Mouse (Mus musculus): Measurements from ENCODE around the gene Lrrc74a. TPM values are rescaled to one million over a fixed set of nuclear protein-coding genes. Genes with fewer than 3 reads are reported as not detected.

The Lrrc74a gene
- polyA plus RNA-seq, 1 experiment from 2014 or later = not detected

DNA sequence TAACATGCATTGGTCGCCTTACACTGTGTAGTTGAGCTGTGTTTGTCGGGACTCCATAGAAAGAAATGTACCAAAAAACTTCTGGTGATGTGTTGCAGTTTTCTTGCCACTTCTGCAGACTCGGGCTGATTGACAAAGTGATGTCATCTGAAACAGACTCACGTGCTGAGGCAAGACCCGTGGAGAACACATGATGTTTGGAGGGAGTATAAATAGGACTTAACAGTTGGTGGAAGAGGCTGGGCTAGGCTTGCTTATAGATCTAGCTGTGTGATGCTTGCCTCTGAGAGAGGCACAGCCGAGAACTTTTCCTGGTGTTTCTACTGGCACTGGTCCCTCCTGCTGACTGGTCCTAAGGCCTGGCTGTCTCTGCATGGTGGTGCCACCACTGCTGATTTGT lies 29.9 kb downstream of the Lrrc74a start:
- no peaks in the 10 kb centered on the region for H3K9me3 ChIP-seq (replicated peaks; ENCODE audit: control insufficient read depth, low read length)
- no peak for ATAC-seq (ENCODE audit: insufficient read depth, low FRiP score)
- no peak overlapping the region for H3K9ac ChIP-seq (ENCODE audit: low read length)
- H3K4me3 ChIP-seq (replicated peaks; ENCODE audit: low read length) = no peak overlapping the region
- 63% methylated on average over 6 of the region's 6 CpGs for WGBS
- no peak overlapping the region for H3K4me2 ChIP-seq (ENCODE audit: low read depth, low read length)
- no peaks in the 10 kb centered on the region for H3K27me3 ChIP-seq (ENCODE audit: control insufficient read depth, insufficient read depth, low read length)
- H3K36me3 ChIP-seq (ENCODE audit: control insufficient read depth, insufficient read depth, low read length) = no peaks in the 10 kb centered on the region
- H3K27ac ChIP-seq (ENCODE audit: low read length) = no peak overlapping the region
- peaks cover 3% of the 10 kb centered on the region; the same call in 1 of the 2 replicates for H3K4me1 ChIP-seq (ENCODE audit: control insufficient read depth, insufficient read depth, low read length)

DNA sequence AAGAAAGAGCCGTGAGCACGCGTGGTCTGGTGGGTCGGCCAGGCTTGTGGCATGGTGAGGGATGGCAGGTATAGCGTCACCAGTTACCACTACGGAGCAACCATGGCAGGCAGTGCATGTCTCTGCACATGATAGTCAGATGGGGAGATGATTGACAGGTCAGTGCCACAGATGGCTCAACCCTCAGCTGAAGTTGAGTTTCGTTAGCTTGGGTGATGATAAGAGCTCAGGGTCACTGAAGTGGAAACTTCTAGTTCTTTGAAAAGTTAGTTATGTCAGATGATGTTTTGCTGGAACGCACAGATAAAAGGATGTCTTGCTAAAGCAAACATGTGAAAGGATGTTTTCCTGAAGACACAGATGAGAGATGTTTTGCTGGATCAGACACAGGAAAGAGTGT lies 32.3 kb downstream of the Lrrc74a start:
- Histone ChIP-seq H3K9ac (ENCODE audit: low read length) (no peak overlapping the region), H3K27ac (ENCODE audit: low read length) (no peak overlapping the region), H3K4me1 (ENCODE audit: control insufficient read depth, insufficient read depth, low read length) (peaks cover 3% of the 10 kb centered on the region; the same call in 1 of the 2 replicates), H3K9me3 (replicated peaks; ENCODE audit: control insufficient read depth, low read length) (no peaks in the 10 kb centered on the region), H3K36me3 (ENCODE audit: control insufficient read depth, insufficient read depth, low read length) (no peaks in the 10 kb centered on the region), H3K27me3 (ENCODE audit: control insufficient read depth, insufficient read depth, low read length) (no peaks in the 10 kb centered on the region), H3K4me2 (ENCODE audit: low read depth, low read length) (no peak overlapping the region), H3K4me3 (replicated peaks; ENCODE audit: low read length) (no peak overlapping the region)
- ATAC-seq (ENCODE audit: insufficient read depth, low FRiP score) = no peak
- WGBS = 86% methylated on average over 8 of the region's 8 CpGs

DNA sequence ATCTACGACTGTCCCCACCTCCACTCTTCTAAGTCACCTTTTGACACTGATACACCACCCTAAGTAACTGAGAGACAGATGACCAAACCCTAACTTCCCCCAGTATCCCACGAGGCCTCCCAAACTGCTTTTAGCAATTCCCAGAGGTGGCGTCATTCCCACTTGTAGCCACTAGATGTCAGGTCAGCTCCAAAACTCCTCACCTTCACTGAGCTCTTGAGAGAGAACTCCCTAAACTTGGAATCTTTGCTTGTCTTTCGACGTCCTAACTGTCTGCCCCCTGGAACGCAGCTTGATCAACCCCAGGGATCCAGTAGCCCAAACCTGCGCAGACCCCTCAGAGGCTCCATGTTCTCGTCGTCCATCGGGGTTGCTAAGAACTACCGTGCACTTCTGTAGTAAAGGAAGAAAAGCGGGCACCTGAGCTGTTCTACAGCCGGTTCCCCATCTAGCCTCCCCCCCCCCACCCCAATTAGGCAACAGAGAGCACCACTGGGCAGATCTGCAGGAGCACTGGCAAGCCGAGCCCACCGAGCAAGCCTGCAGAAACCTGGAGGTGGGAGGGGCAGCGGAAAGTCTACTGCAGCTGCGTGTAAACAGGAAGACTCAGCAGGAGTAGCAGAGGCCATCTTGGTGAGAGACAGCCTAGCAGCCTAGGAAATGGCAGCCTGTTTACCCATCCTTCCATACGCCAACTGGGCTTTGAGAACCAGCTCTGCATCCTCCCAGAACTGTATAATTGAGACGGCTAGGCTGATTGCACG lies 33.9 kb downstream of the Lrrc74a start:
- 35% methylated on average over 20 of the region's 20 CpGs for WGBS
- H3K4me1 ChIP-seq (ENCODE audit: control insufficient read depth, insufficient read depth, low read length) = peaks cover 3% of the 10 kb centered on the region; the same call in 1 of the 2 replicates
- no peak overlapping the region for H3K9ac ChIP-seq (ENCODE audit: low read length)
- no peaks in the 10 kb centered on the region for H3K9me3 ChIP-seq (replicated peaks; ENCODE audit: control insufficient read depth, low read length)
- no peaks in the 10 kb centered on the region for H3K36me3 ChIP-seq (ENCODE audit: control insufficient read depth, insufficient read depth, low read length)
- H3K27ac ChIP-seq (ENCODE audit: low read length) = no peak overlapping the region
- H3K27me3 ChIP-seq (ENCODE audit: control insufficient read depth, insufficient read depth, low read length) = no peaks in the 10 kb centered on the region
- no peak for ATAC-seq (ENCODE audit: insufficient read depth, low FRiP score)
- H3K4me2 ChIP-seq (ENCODE audit: low read depth, low read length) = no peak overlapping the region
- H3K4me3 ChIP-seq (replicated peaks; ENCODE audit: low read length) = no peak overlapping the region

DNA sequence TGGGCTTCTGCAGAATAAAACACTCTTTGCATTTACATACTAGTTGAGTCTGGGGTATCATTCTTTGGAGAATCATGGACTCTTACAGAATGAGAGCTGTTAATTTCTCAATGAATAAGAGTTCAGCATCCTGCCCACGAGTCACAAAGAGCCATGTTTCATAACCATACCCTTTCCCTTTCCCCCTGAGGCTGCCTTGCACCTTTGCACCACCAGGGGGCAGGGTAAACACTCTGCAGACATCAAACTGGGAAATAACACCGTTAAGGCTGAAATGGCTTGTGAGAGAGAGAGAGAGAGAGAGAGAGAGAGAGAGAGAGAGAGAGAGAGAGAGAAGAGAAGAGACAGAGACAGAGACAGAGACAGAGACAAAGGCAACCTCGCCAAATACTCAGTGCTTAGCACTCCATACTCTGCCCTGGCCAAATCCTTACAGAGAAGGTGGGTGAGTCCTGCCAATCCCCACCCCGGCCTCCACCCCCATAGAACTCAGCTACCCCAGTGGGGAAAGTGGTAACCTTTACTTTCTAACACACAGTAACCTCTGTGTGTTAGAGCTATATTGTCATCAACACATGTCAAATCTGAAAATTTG lies 34.9 kb downstream of the Lrrc74a start:
- H3K36me3 ChIP-seq (ENCODE audit: control insufficient read depth, insufficient read depth, low read length) = no peaks in the 10 kb centered on the region
- no peaks in the 10 kb centered on the region for H3K9me3 ChIP-seq (replicated peaks; ENCODE audit: control insufficient read depth, low read length)
- no peak overlapping the region for H3K9ac ChIP-seq (ENCODE audit: low read length)
- no peaks in the 10 kb centered on the region for H3K27me3 ChIP-seq (ENCODE audit: control insufficient read depth, insufficient read depth, low read length)
- no peak for ATAC-seq (ENCODE audit: insufficient read depth, low FRiP score)
- H3K4me3 ChIP-seq (replicated peaks; ENCODE audit: low read length) = no peak overlapping the region
- H3K27ac ChIP-seq (ENCODE audit: low read length) = no peak overlapping the region
- no peak overlapping the region for H3K4me2 ChIP-seq (ENCODE audit: low read depth, low read length)
- H3K4me1 ChIP-seq (ENCODE audit: control insufficient read depth, insufficient read depth, low read length) = peaks cover 3% of the 10 kb centered on the region; the same call in 1 of the 2 replicates
- WGBS = 39% methylated on average over 4 of the region's 4 CpGs

DNA sequence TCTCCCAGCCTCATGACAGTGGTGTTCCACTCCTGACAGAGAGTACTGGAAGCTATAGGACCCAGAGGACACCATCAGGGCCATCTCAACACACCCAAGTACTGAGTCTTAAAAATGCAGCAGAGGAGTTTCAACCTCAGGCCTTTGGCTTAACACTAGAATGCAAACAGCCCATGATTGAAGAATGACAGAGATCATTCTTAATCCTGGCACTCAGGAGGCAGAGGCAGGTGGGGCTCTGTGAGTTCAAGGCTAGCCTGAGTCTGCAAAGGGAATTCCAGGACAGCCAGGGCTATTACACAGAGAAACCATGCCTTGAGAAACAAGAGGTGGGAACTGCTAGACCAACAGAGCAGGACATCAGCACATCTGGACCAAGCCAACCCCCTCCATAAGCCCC lies 35.6 kb downstream of the Lrrc74a start:
- no peak; the same call in 1 of the 2 replicates for ATAC-seq (ENCODE audit: insufficient read depth, low FRiP score)

DNA sequence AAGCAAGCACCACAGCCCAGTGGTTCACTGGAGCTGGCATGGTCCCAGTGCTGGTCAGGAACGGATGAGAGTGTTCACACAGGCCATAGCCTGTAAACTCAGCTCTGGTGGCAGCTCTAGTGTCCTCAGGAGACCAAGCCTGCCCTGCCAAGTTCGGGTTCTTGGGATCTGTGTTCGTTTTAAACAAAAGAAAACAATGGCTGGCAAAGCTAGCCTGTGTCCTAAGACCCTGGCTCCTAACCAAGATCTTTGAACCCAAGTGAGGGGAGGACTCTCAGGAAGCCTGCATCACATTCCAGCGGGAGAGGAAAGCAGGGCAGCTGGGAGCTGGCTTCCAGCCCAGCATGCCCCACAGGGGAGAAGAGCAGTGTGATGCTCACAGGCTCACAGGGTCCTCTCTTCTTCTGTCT lies 36.1 kb downstream of the Lrrc74a start:
- H3K27me3 ChIP-seq (ENCODE audit: control insufficient read depth, insufficient read depth, low read length) = no peaks in the 10 kb centered on the region
- H3K4me2 ChIP-seq (ENCODE audit: low read depth, low read length) = no peak overlapping the region
- H3K9me3 ChIP-seq (replicated peaks; ENCODE audit: control insufficient read depth, low read length) = no peaks in the 10 kb centered on the region
- peaks cover 6% of the 10 kb centered on the region; the same call in 1 of the 2 replicates for H3K4me1 ChIP-seq (ENCODE audit: control insufficient read depth, insufficient read depth, low read length)
- H3K36me3 ChIP-seq (ENCODE audit: control insufficient read depth, insufficient read depth, low read length) = no peaks in the 10 kb centered on the region
- ATAC-seq (ENCODE audit: insufficient read depth, low FRiP score) = peak; percentile 41
- WGBS = 40% methylated on average over 4 of the region's 4 CpGs
- H3K27ac ChIP-seq (ENCODE audit: low read length) = peak overlapping the region; percentile 16; the same call in 1 of the 2 replicates
- no peak overlapping the region for H3K9ac ChIP-seq (ENCODE audit: low read length)
- no peak overlapping the region for H3K4me3 ChIP-seq (replicated peaks; ENCODE audit: low read length)

More for the DNA sequence above, 35.6 kb downstream of the Lrrc74a start:
- Histone ChIP-seq H3K36me3 (ENCODE audit: control insufficient read depth, insufficient read depth, low read length) (no peaks in the 10 kb centered on the region), H3K27ac (ENCODE audit: low read length) (peak overlapping the region; percentile 16; the same call in 1 of the 2 replicates), H3K4me3 (replicated peaks; ENCODE audit: low read length) (no peak overlapping the region), H3K4me1 (ENCODE audit: control insufficient read depth, insufficient read depth, low read length) (peaks cover 3% of the 10 kb centered on the region; the same call in 1 of the 2 replicates), H3K4me2 (ENCODE audit: low read depth, low read length) (no peak overlapping the region), H3K9me3 (replicated peaks; ENCODE audit: control insufficient read depth, low read length) (no peaks in the 10 kb centered on the region), H3K9ac (ENCODE audit: low read length) (no peak overlapping the region), H3K27me3 (ENCODE audit: control insufficient read depth, insufficient read depth, low read length) (no peaks in the 10 kb centered on the region)

DNA sequence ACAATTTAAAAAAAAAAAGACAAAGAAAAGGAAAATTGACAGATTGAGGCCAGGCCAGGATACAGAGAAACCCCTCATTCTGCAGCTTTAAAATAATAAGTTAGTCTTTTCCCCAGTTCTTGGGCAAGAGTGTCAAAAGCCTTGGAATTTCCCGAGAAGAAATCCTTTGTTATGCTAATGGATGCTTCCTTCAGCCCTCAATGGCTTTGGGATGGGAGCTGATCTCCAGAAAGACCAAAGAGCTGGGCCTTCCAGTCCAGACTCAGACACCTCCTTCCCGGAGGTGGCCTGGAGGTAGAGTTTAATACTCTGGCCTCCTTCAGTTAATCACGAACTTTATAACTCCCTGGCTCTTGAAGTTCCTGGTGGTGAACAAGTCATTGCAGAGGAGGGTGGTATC lies 36.8 kb downstream of the Lrrc74a start:
- Histone ChIP-seq H3K9me3 (replicated peaks; ENCODE audit: control insufficient read depth, low read length) (no peaks in the 10 kb centered on the region), H3K27me3 (ENCODE audit: control insufficient read depth, insufficient read depth, low read length) (no peaks in the 10 kb centered on the region), H3K4me3 (replicated peaks; ENCODE audit: low read length) (no peak overlapping the region), H3K36me3 (ENCODE audit: control insufficient read depth, insufficient read depth, low read length) (no peaks in the 10 kb centered on the region), H3K4me1 (ENCODE audit: control insufficient read depth, insufficient read depth, low read length) (peaks cover 12% of the 10 kb centered on the region), H3K4me2 (ENCODE audit: low read depth, low read length) (no peak overlapping the region), H3K9ac (ENCODE audit: low read length) (no peak overlapping the region), H3K27ac (ENCODE audit: low read length) (no peak overlapping the region)
- WGBS = 37% methylated on average over 3 of the region's 3 CpGs
- no peak for ATAC-seq (ENCODE audit: insufficient read depth, low FRiP score)

DNA sequence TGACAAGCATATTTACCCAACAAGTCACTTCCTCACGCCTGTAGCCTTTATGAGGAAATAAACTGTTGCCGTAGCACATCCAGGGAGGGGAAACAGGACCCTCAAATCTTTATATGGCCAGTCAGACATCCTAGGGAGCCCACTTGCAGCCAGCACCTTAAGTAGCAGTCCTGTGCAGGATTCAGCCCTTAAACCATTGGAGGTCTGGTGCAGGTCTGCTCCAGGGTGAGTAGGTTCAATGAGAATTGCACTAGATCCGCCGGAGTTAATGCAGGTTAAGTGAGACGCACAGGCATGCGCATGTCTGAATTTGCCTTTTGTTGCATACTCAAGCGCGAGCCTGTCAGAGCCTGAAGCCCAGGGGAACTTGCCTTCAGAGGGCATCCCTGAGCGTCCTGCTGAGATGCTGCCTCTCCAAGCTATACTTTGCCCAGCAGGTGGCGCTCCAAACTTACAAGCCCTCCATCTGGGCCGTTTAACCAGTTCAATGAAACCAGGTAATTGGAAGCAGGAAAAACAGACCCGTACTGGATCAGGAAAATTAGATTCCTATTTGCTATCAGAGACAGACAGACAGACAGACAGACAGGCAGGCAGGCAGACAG lies 37.8 kb downstream of the Lrrc74a start:
- Histone ChIP-seq H3K9me3 (replicated peaks; ENCODE audit: control insufficient read depth, low read length) (no peaks in the 10 kb centered on the region), H3K36me3 (ENCODE audit: control insufficient read depth, insufficient read depth, low read length) (no peaks in the 10 kb centered on the region), H3K27me3 (ENCODE audit: control insufficient read depth, insufficient read depth, low read length) (no peaks in the 10 kb centered on the region), H3K9ac (ENCODE audit: low read length) (no peak overlapping the region), H3K4me3 (replicated peaks; ENCODE audit: low read length) (no peak overlapping the region), H3K27ac (ENCODE audit: low read length) (no peak overlapping the region), H3K4me1 (ENCODE audit: control insufficient read depth, insufficient read depth, low read length) (peaks cover 17% of the 10 kb centered on the region), H3K4me2 (ENCODE audit: low read depth, low read length) (no peak overlapping the region)
- peak; percentile 78 for ATAC-seq (ENCODE audit: insufficient read depth, low FRiP score)
- 10% methylated on average over 12 of the region's 12 CpGs for WGBS

DNA sequence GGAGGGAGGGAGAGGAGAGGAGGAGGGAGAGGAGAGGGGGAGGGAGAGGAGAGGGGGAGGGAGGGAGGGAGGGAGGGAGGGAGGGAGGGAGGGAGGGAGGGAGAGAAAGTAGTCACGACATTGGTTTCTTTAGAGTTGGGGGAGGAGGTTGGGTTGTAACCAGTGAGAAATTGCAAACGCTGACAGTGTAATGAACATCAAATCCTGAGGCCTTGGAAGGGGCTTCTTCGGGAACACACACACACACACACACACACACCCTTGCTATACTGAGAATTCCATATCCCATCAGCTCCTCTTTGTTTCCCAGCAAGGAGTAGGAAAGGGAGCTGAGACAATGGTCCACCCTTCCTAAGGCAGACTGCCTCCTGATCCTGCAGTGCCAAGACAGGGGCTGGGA lies 38.4 kb downstream of the Lrrc74a start:
- Histone ChIP-seq H3K9ac (ENCODE audit: low read length) (no peak overlapping the region), H3K9me3 (replicated peaks; ENCODE audit: control insufficient read depth, low read length) (no peaks in the 10 kb centered on the region), H3K36me3 (ENCODE audit: control insufficient read depth, insufficient read depth, low read length) (no peaks in the 10 kb centered on the region), H3K27me3 (ENCODE audit: control insufficient read depth, insufficient read depth, low read length) (no peaks in the 10 kb centered on the region), H3K27ac (ENCODE audit: low read length) (no peak overlapping the region), H3K4me3 (replicated peaks; ENCODE audit: low read length) (no peak overlapping the region), H3K4me2 (ENCODE audit: low read depth, low read length) (no peak overlapping the region), H3K4me1 (ENCODE audit: control insufficient read depth, insufficient read depth, low read length) (peaks cover 17% of the 10 kb centered on the region)
- no peak for ATAC-seq (ENCODE audit: insufficient read depth, low FRiP score)
- WGBS = 36% methylated on average over 3 of the region's 3 CpGs

All from stomach, embryonic 16.5 days (tissue).